Comparison of ENCODE assay signal across 27 mouse cellular contexts in genomic region chr13:99095006-99095405, GRCm38 (mm10).
"Had no signal": no experiment of that assay in that cellular context is flagged by ENCODE, and none has a peak within 500 bp of the region (broad histone marks: within the 10 kb centered on the region; RNA-seq: fewer than 3 reads in every experiment).

No protein-coding gene starts in this region.

- DNase-seq: cerebellum, adult 8-10 months; cerebellum, adult 9-10 months; cerebellum, adult 9-11 months; cerebellum, postnatal 10 days; cerebellum, postnatal 14 days; cerebellum, postnatal 25 days; cerebellum, postnatal 36 days; embryo, embryonic 11 days; forebrain, postnatal 0 days; gastrocnemius, adult 2 months; gastrocnemius, postnatal 10 days; gastrocnemius, postnatal 14 days; gastrocnemius, postnatal 25 days; gastrocnemius, postnatal 36 days; heart, adult 18-20 months; heart, adult 2 months had no signal

- ATAC-seq: forebrain, embryonic 13.5 days; forebrain, embryonic 14.5 days; forebrain, embryonic 15.5 days; forebrain, embryonic 16.5 days; forebrain, postnatal 0 days had no signal

- H3K4me3 ChIP-seq: embryonic facial prominence, embryonic 10.5 days; embryonic facial prominence, embryonic 12.5 days; embryonic facial prominence, embryonic 13.5 days; embryonic facial prominence, embryonic 15.5 days; erythroblast, embryonic 14.5 days; forebrain, embryonic 10.5 days; forebrain, embryonic 12.5 days; forebrain, embryonic 13.5 days; forebrain, embryonic 15.5 days; gastrocnemius, adult 2 months; heart, adult 2 months had no signal

- H3K36me3 ChIP-seq: embryonic facial prominence, embryonic 10.5 days; embryonic facial prominence, embryonic 12.5 days; embryonic facial prominence, embryonic 13.5 days; embryonic facial prominence, embryonic 15.5 days; forebrain, embryonic 10.5 days; forebrain, embryonic 12.5 days; forebrain, embryonic 15.5 days had no signal

- H3K27me3 ChIP-seq: embryonic facial prominence, embryonic 12.5 days; embryonic facial prominence, embryonic 13.5 days; embryonic facial prominence, embryonic 15.5 days; forebrain, embryonic 12.5 days; forebrain, embryonic 13.5 days; forebrain, embryonic 15.5 days had no signal

- H3K4me2 ChIP-seq: embryonic facial prominence, embryonic 12.5 days; embryonic facial prominence, embryonic 13.5 days; embryonic facial prominence, embryonic 15.5 days; forebrain, embryonic 12.5 days; forebrain, embryonic 13.5 days; forebrain, embryonic 15.5 days had no signal

- H3K9me3 ChIP-seq: embryonic facial prominence, embryonic 10.5 days; embryonic facial prominence, embryonic 12.5 days; embryonic facial prominence, embryonic 13.5 days; embryonic facial prominence, embryonic 15.5 days; forebrain, embryonic 10.5 days; forebrain, embryonic 12.5 days; forebrain, embryonic 13.5 days; forebrain, embryonic 15.5 days had no signal

- H3K27ac ChIP-seq: embryonic facial prominence, embryonic 10.5 days; embryonic facial prominence, embryonic 12.5 days; embryonic facial prominence, embryonic 13.5 days; embryonic facial prominence, embryonic 15.5 days; forebrain, embryonic 10.5 days; forebrain, embryonic 12.5 days; forebrain, embryonic 13.5 days; forebrain, embryonic 15.5 days; gastrocnemius, adult 2 months; heart, adult 2 months had no signal

- H3K9ac ChIP-seq: embryonic facial prominence, embryonic 12.5 days; embryonic facial prominence, embryonic 13.5 days; embryonic facial prominence, embryonic 15.5 days; forebrain, embryonic 12.5 days; forebrain, embryonic 13.5 days; forebrain, embryonic 15.5 days; forebrain, postnatal 0 days had no signal
